Mouse (Mus musculus) CH12.LX (cell line): ENCODE data around the gene Lmtk2. TPM values are rescaled to one million over a fixed set of nuclear protein-coding genes. Genes with fewer than 3 reads are reported as not detected.
A peak's percentile ranks its signal among the peaks of the same experiment; 100 is the strongest.

Experiments used
- DNase-seq: peaks from one replicate; pipeline ENCODE4 v3.0.0-alpha.2; 2013; ENCODE audit errors: extremely low read depth
- H3K27ac ChIP-seq: 2 replicates; pipeline ENCODE4 v1.5.1; 2012; ENCODE audit warnings: low read depth, mild to moderate bottlenecking, control low read depth, moderate library complexity; ENCODE audit not compliant: insufficient read depth
- H3K27me3 ChIP-seq: replicated peaks from 2 replicates; pipeline ENCODE3; 2012; ENCODE audit warnings: inconsistent platforms
- H3K36me3 ChIP-seq, 2 experiments: replicated peaks in 1 of 2; 2 replicates each; pipeline versions ENCODE3 to v1.6.1; 2012; ENCODE audit warnings: inconsistent platforms in 1 of 2, low read length in 1 of 2, mild to moderate bottlenecking in 1 of 2, mixed read lengths in 1 of 2, moderate library complexity in 1 of 2; ENCODE audit not compliant: control insufficient read depth in 1 of 2, insufficient read depth in 1 of 2
- H3K4me1 ChIP-seq, 2 experiments: 2 replicates each; pipeline ENCODE4 v1.6.1; 2012; ENCODE audit warnings: inconsistent platforms in 1 of 2, moderate library complexity in 1 of 2; ENCODE audit not compliant: insufficient read depth in 2 of 2, control insufficient read depth in 1 of 2
- H3K4me2 ChIP-seq: 2 replicates; pipeline ENCODE4 v1.6.1; 2012; ENCODE audit warnings: low read depth, mild to moderate bottlenecking, control low read depth; ENCODE audit not compliant: poor library complexity, insufficient read depth, severe bottlenecking
- H3K4me3 ChIP-seq, 3 experiments: fragments of 150-350 bp in 1 of 3; sonication (generic) in 1 of 3; replicated peaks in 1 of 3; 2 replicates each; pipeline versions ENCODE3 to v1.5.1; 2011 to 2012; ENCODE audit warnings: low read depth in 2 of 3, low read length in 2 of 3, mild to moderate bottlenecking in 2 of 3, moderate library complexity in 2 of 3, control low read depth in 1 of 3, improper control_type of control experiment in 1 of 3, inconsistent platforms in 1 of 3, mixed read lengths in 1 of 3; ENCODE audit not compliant: poor library complexity in 1 of 3
- H3K79me2 ChIP-seq: replicated peaks from 2 replicates; pipeline ENCODE4 v1.6.1; 2012; ENCODE audit warnings: mild to moderate bottlenecking, moderate library complexity; ENCODE audit not compliant: control insufficient read depth, poor library complexity, insufficient read depth, severe bottlenecking; ENCODE audit errors: extremely low read depth
- H3K9ac ChIP-seq: 2 replicates; pipeline ENCODE4 v1.6.1; 2012; ENCODE audit warnings: low read depth, mild to moderate bottlenecking, control low read depth, moderate library complexity; ENCODE audit not compliant: insufficient read depth
- H3K9me3 ChIP-seq: replicated peaks from 2 replicates; pipeline ENCODE3; 2012; ENCODE audit warnings: low read length, inconsistent platforms, mixed read lengths
- CTCF ChIP-seq, 2 experiments: IDR thresholded peaks in 1 of 2; conservative IDR thresholded peaks in 1 of 2; 2 replicates each; pipeline ENCODE4 v1.5.1; 2011 to 2012; ENCODE audit warnings: low read depth in 2 of 2, low read length in 2 of 2, improper control_type of control experiment in 1 of 2, inconsistent platforms in 1 of 2, mild to moderate bottlenecking in 1 of 2, moderate library complexity in 1 of 2
- EP300 ChIP-seq: IDR thresholded peaks from 2 replicates; pipeline ENCODE4 v1.6.1; 2011; ENCODE audit warnings: low read length, improper control_type of control experiment
- ETS1 ChIP-seq: conservative IDR thresholded peaks from 2 replicates; pipeline ENCODE4 v1.6.1; 2012; ENCODE audit warnings: low read depth, mild to moderate bottlenecking, inconsistent platforms, low read length, improper control_type of control experiment, moderate library complexity
- GABPA ChIP-seq: IDR thresholded peaks from 2 replicates; pipeline ENCODE4 v1.6.1; 2012; ENCODE audit warnings: low read depth, low read length, improper control_type of control experiment, inconsistent platforms; ENCODE audit not compliant: insufficient replicate concordance
- JUN ChIP-seq: IDR thresholded peaks from 2 replicates; pipeline ENCODE4 v1.6.1; 2011; ENCODE audit warnings: low read depth, mild to moderate bottlenecking, low read length, improper control_type of control experiment, moderate library complexity; ENCODE audit not compliant: insufficient read depth
- MAX ChIP-seq: IDR thresholded peaks from 2 replicates; pipeline ENCODE4 v1.6.1; 2011; ENCODE audit warnings: low read length, improper control_type of control experiment
- MAZ ChIP-seq: IDR thresholded peaks from 2 replicates; pipeline ENCODE4 v1.6.1; 2012; ENCODE audit warnings: low read depth, mild to moderate bottlenecking, inconsistent platforms, low read length, improper control_type of control experiment, moderate library complexity
- MEF2A ChIP-seq: IDR thresholded peaks from 2 replicates; pipeline ENCODE4 v1.6.1; 2014; ENCODE audit warnings: low read depth, mild to moderate bottlenecking, inconsistent platforms, low read length, improper control_type of control experiment, borderline replicate concordance
- MXI1 ChIP-seq: IDR thresholded peaks from 2 replicates; pipeline ENCODE4 v1.6.1; 2011; ENCODE audit warnings: mild to moderate bottlenecking, low read depth, low read length, improper control_type of control experiment
- PAX5 ChIP-seq: IDR thresholded peaks from 2 replicates; pipeline ENCODE4 v1.6.1; 2012; ENCODE audit warnings: low read length, inconsistent platforms, mixed read lengths
- POLR2A ChIP-seq: IDR thresholded peaks from 2 replicates; pipeline ENCODE4 v1.6.1; 2011; ENCODE audit warnings: low read depth, mild to moderate bottlenecking, improper control_type of control experiment, low read length
- POLR2AphosphoS2 ChIP-seq: IDR thresholded peaks from 2 replicates; pipeline ENCODE4 v1.6.1; 2011; ENCODE audit warnings: low read depth, low read length, improper control_type of control experiment
- RAD21 ChIP-seq: IDR thresholded peaks from 2 replicates; pipeline ENCODE4 v1.6.1; 2011; ENCODE audit warnings: low read depth, mild to moderate bottlenecking, low read length, improper control_type of control experiment, moderate library complexity
- SIN3A ChIP-seq: IDR thresholded peaks from 2 replicates; pipeline ENCODE4 v1.6.1; 2012; ENCODE audit warnings: low read length, improper control_type of control experiment, inconsistent platforms
- SMC3 ChIP-seq: IDR thresholded peaks from 2 replicates; pipeline ENCODE4 v1.6.1; 2011; ENCODE audit warnings: low read depth, low read length, improper control_type of control experiment
- TBP ChIP-seq: conservative IDR thresholded peaks from 2 replicates; pipeline ENCODE4 v1.6.1; 2011; ENCODE audit warnings: low read depth, low read length, improper control_type of control experiment
- USF1 ChIP-seq: IDR thresholded peaks from 2 replicates; pipeline ENCODE4 v1.6.1; 2014; ENCODE audit warnings: low read depth, mild to moderate bottlenecking, inconsistent platforms, low read length, improper control_type of control experiment
- USF2 ChIP-seq: conservative IDR thresholded peaks from 2 replicates; pipeline ENCODE4 v1.6.1; 2011; ENCODE audit warnings: low read depth, low read length, improper control_type of control experiment
- ZKSCAN1 ChIP-seq: IDR thresholded peaks from 2 replicates; pipeline ENCODE4 v1.6.1; 2012; ENCODE audit warnings: low read depth, inconsistent platforms, low read length, improper control_type of control experiment, borderline replicate concordance
- ZMIZ1 ChIP-seq: IDR thresholded peaks from 2 replicates; pipeline ENCODE4 v1.6.1; 2012; ENCODE audit warnings: low read depth, mild to moderate bottlenecking, inconsistent platforms, low read length, improper control_type of control experiment
- dilution Hi-C: fragments of 300-500 bp; cut with MboI; formaldehyde crosslinking; loops from 2 replicates; pipeline ENCODE4 v1.14.3; 2020; ENCODE audit warnings: low sequenced_read_pairs; ENCODE audit not compliant: extremely low pct_unique_long_range_greater_than_20kb, extremely low pct_ligation_motif_present
- in situ Hi-C: fragments of 300-500 bp; cut with MboI; formaldehyde crosslinking; loops from 3 replicates; pipeline ENCODE4 v1.14.3; 2019; ENCODE audit warnings: low sequenced_read_pairs, low pct_ligation_motif_present, low pct_unique_long_range_greater_than_20kb, mixed read lengths
- polyA plus RNA-seq: library from polyadenylated mRNA; unstranded; fragments of >175 nt; gene quantifications from 2 replicates; pipeline ENCODE4 v1.2.1, GENCODE M21; 2012; ENCODE audit warnings: low read depth; ENCODE audit not compliant: insufficient read length
- total RNA-seq, 2 experiments: library from RNA; depleted of rRNA; stranded (reverse); fragments of 300-350 nt in 1 of 2; fragments of >200 nt in 1 of 2; gene quantifications; 2 replicates each; pipeline ENCODE4 v1.2.3; 2012 to 2014

The Lmtk2 gene
- total and polyA plus RNA-seq, 3 experiments = 5.1 to 10.1 (median 5.7) TPM

DNA sequence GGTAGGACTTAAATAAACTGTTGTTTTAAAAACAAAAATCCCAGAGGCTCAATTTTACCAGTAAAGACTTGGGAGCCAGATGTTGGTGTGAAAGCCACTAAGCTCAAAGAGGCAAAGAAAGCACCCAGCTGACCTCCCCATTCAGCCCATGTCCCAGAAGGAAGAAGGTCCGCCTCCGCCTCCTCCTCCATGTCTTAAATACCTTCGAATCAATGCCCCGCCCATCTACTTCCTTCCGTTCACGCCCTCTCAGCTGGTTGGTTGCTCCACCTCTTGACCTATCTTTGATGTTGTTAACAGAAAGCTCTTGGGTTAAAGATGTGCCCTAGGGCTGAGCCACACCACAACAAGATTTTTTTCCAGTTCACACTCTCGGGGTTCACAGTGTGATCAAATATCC lies 130.0 kb downstream of the Lmtk2 start:
- H3K79me2 ChIP-seq = no peaks in the 10 kb centered on the region
- no peak for TF ChIP-seq POLR2A
- no peak for TF ChIP-seq MAZ
- TF ChIP-seq TBP = no peak
- TF ChIP-seq USF1 = no peak
- TF ChIP-seq JUN = no peak
- no peak for TF ChIP-seq EP300
- TF ChIP-seq POLR2AphosphoS2 = no peak
- TF ChIP-seq ZKSCAN1 = no peak
- TF ChIP-seq SIN3A = no peak
- no peak for TF ChIP-seq GABPA
- TF ChIP-seq MEF2A = no peak
- TF ChIP-seq PAX5 = no peak
- TF ChIP-seq ETS1 = no peak
- TF ChIP-seq USF2 = no peak
- TF ChIP-seq MXI1 = no peak
- TF ChIP-seq ZMIZ1 = no peak
- no peak for TF ChIP-seq MAX
- no peak overlapping the region for H3K27ac ChIP-seq
- in situ Hi-C loops = no loop called here
- H3K36me3 ChIP-seq = no peaks in the 10 kb centered on the region
- no peaks in the 10 kb centered on the region for H3K27me3 ChIP-seq
- no peak overlapping the region for H3K4me3 ChIP-seq
- no peaks in the 10 kb centered on the region; a peak in 1 of 4 replicates for H3K4me1 ChIP-seq
- no peak overlapping the region for H3K9ac ChIP-seq
- no peak for DNase-seq
- peaks cover 7% of the 10 kb centered on the region for H3K9me3 ChIP-seq
- no peak overlapping the region for H3K4me2 ChIP-seq
- dilution Hi-C loops = no loop called here

DNA sequence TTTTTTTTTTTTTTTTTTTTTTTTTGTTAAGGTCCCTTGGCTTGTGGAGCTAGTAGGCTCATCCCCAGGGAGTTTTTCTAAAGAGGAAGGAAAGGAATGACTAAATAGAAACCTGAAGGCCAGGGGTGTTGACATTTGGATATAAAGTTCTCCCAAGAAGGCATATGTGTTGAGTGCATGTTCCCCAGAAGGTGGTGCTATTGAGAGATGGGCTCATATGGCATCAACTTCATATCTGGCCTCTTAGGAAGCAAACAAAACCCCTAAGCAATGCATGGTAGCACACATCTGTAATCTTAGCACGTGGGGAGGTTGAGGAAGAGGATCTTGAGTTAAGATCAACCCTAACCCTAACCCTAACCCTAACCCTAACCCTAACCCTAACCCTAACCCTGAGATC lies 131.2 kb downstream of the Lmtk2 start:
- dilution Hi-C loops (no loop called here), in situ Hi-C loops (no loop called here)
- Histone ChIP-seq H3K4me1 (no peaks in the 10 kb centered on the region; a peak in 1 of 4 replicates), H3K27me3 (no peaks in the 10 kb centered on the region), H3K9ac (no peak overlapping the region), H3K36me3 (no peaks in the 10 kb centered on the region), H3K4me3 (no peak overlapping the region), H3K79me2 (no peaks in the 10 kb centered on the region), H3K9me3 (peaks cover 7% of the 10 kb centered on the region), H3K27ac (no peak overlapping the region), H3K4me2 (no peak overlapping the region)
- peak; percentile 46 for DNase-seq
- TF ChIP-seq POLR2AphosphoS2 (no peak), RAD21 (peak; percentile 22), CTCF (conservative IDR thresholded peaks at IDR 0.05 in 1 of 2, IDR thresholded peaks at IDR 0.05 in 1 of 2; ENCODE audit: low read depth in 2 of 2, low read length in 2 of 2) (peak; percentile 25 to 53; a peak in 3 of 4 replicates), SMC3 (peak; percentile 40)
